Comparison of ENCODE assay signal across 7 mouse cellular contexts in the genomic region with DNA sequence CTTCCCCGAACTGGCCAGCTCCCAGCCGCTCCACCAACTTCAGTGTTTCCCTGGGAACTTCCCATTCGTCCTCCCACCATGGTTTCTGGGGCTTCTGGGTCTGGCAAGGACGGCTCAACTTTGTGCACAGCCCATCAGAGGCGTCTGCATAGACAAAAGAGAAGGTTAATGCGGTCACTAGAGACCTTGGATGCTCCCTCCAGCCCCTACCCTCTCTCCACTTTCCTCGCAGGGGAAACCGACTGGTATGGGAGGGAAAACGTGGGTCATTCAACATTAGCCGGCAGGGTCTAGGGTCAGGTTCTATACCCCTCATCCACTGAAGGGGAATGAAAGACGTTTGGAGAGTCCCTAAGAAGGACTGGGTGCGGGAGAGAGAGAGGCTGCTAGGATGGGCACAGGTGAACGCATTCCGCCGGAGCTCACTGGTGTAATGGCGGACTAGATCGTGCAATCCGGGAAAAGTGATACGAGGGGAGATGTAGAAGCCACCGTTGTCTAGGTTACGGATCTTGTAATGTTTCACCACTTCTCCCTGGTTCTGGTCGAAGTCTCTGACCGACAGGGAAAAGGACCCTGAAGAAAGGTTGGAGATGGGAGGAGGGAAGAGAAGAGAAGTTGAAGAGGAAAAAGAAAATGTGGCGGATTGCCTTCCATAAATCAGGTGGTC. TPM values are rescaled to one million over a fixed set of nuclear protein-coding genes. Genes with fewer than 3 reads are reported as not detected.
DNase-seq lines count a peak whose midpoint lies in the region; ATAC-seq and TF ChIP-seq lines count a peak whose summit lies in the region.

No protein-coding gene starts in this region.

- 0 out of 2 replicates have a peak, but pooled peaks have one; percentile 7 for ATAC-seq in erythroblast, adult 5-6 weeks (replicated peaks; ENCODE audit: low FRiP score, poor library complexity, severe bottlenecking)
- peak; percentile 66 for ATAC-seq in intestine, embryonic 16.5 days
- peak; percentile 73 for ATAC-seq in midbrain, embryonic 13.5 days

- H3K4me3 ChIP-seq in left cerebral cortex, adult 2 months, result peak overlapping the region; percentile 57
- H3K4me3 ChIP-seq in bone marrow, adult 2 months (replicated peaks; ENCODE audit: control insufficient read depth, low read depth, low read length), result peak overlapping the region; percentile 77
- H3K4me3 ChIP-seq in intestine, embryonic 16.5 days (ENCODE audit: low read length), result peak overlapping the region; percentile 46
- H3K4me3 ChIP-seq in midbrain, embryonic 13.5 days (replicated peaks), result peak overlapping the region; percentile 51

- no peak for TF ChIP-seq POLR2A in bone marrow, adult 2 months (IDR thresholded peaks at IDR 0.05; ENCODE audit: borderline replicate concordance, control insufficient read depth, low read depth, low read length)

- H3K9me3 ChIP-seq in intestine, embryonic 16.5 days (ENCODE audit: control insufficient read depth, low read length), result no peaks in the 10 kb centered on the region
- no peaks in the 10 kb centered on the region for H3K9me3 ChIP-seq in midbrain, embryonic 13.5 days

- no peaks in the 10 kb centered on the region for H3K36me3 ChIP-seq in intestine, embryonic 16.5 days (ENCODE audit: control insufficient read depth, insufficient read depth, low read length)
- no peaks in the 10 kb centered on the region for H3K36me3 ChIP-seq in midbrain, embryonic 13.5 days

- H3K27me3 ChIP-seq in intestine, embryonic 16.5 days (replicated peaks; ENCODE audit: control insufficient read depth, insufficient read depth, low read length), result no peaks in the 10 kb centered on the region
- H3K27me3 ChIP-seq in midbrain, embryonic 13.5 days, result peaks cover 14% of the 10 kb centered on the region; the same call in 1 of the 2 replicates

- peak overlapping the region; percentile 61 for H3K9ac ChIP-seq in intestine, embryonic 16.5 days (ENCODE audit: low read depth, low read length)
- H3K9ac ChIP-seq in midbrain, embryonic 13.5 days (replicated peaks), result peak overlapping the region; percentile 60

- no peak for TF ChIP-seq CTCF in left cerebral cortex, adult 2 months (IDR thresholded peaks at IDR 0.05)
- no peak for TF ChIP-seq CTCF in bone marrow, adult 2 months (IDR thresholded peaks at IDR 0.05; ENCODE audit: control insufficient read depth, insufficient read depth, low read length)

- intact Hi-C loops in left cerebral cortex, adult 2 months (cut with DNase I), result no loop called here

- H3K4me1 ChIP-seq in bone marrow, adult 2 months (ENCODE audit: control insufficient read depth, insufficient read depth, low read length), result peaks cover 10% of the 10 kb centered on the region
- peaks cover 17% of the 10 kb centered on the region for H3K4me1 ChIP-seq in intestine, embryonic 16.5 days (ENCODE audit: control insufficient read depth, insufficient read depth, low read length)
- peaks cover 13% of the 10 kb centered on the region for H3K4me1 ChIP-seq in midbrain, embryonic 13.5 days (replicated peaks)

- WGBS in bone marrow, adult 2 months, result 3% methylated on average over 24 of the region's 24 CpGs
- 1% methylated on average over 24 of the region's 24 CpGs for WGBS in intestine, embryonic 16.5 days
- WGBS in midbrain, embryonic 13.5 days, result under 1% methylated on average over 24 of the region's 24 CpGs

- no peak for DNase-seq in left cerebral cortex, adult 2 months (ENCODE audit: extremely low spot score in 1 of 2, low spot score in 2 of 2)
- DNase-seq in left cerebral cortex, adult 11 months (ENCODE audit: low spot score), result no peak
- DNase-seq in frontal cortex, postnatal 36 days (ENCODE audit: low spot score in 2 of 2), result no peak

- peak overlapping the region; percentile 89 for H3K4me2 ChIP-seq in intestine, embryonic 16.5 days (ENCODE audit: low read depth, low read length)
- peak overlapping the region; percentile 77 for H3K4me2 ChIP-seq in midbrain, embryonic 13.5 days (replicated peaks)

- peak overlapping the region; percentile 52 for H3K27ac ChIP-seq in left cerebral cortex, adult 2 months
- H3K27ac ChIP-seq in bone marrow, adult 2 months (ENCODE audit: control insufficient read depth, insufficient read depth, low read depth, low read length, poor library complexity), result no peak overlapping the region
- 0 out of 2 replicates have a peak overlapping the region, but pooled peaks have one; percentile 1 for H3K27ac ChIP-seq in intestine, embryonic 16.5 days (ENCODE audit: low read length)
- peak overlapping the region; percentile 64 for H3K27ac ChIP-seq in midbrain, embryonic 13.5 days

RNA-seq across cellular contexts. Expression of gene Hdac1, which starts 13.5 kb away (rescaled TPM):
- total RNA-seq in left cerebral cortex, adult 2 months (2021), result 10 to 100 TPM; 26.5 to 29.5 TPM
- polyA plus RNA-seq in bone marrow, adult 2 months (2011; ENCODE audit: insufficient read depth, insufficient read length, low replicate concordance, missing spikeins), result 78.4 and 100 TPM in 2 replicates
- 41.1 and 45.8 TPM in 2 replicates for total RNA-seq in erythroblast, adult 5-6 weeks (2015; ENCODE audit: low replicate concordance)
- total RNA-seq in erythroblast, adult 5-6 weeks (2017; ENCODE audit: low replicate concordance), result 27.0 and 42.9 TPM in 2 replicates
- 196 and 207 TPM in 2 replicates for polyA plus RNA-seq in intestine, embryonic 16.5 days (2015; fragmentation: Nextera tagmentation; extraction: Ambion mirVana)
- polyA plus RNA-seq in midbrain, embryonic 13.5 days (2015; fragmentation: Nextera tagmentation; extraction: Ambion mirVana), result 138 TPM in 2 replicates

RNA-seq across cellular contexts. Expression of gene Lck, which starts 17.4 kb away (rescaled TPM):
- 1 to 10 TPM; 2.2 to 2.4 TPM for total RNA-seq in left cerebral cortex, adult 2 months (2021)
- 10.2 and 17.8 TPM in 2 replicates for polyA plus RNA-seq in bone marrow, adult 2 months (2011; ENCODE audit: insufficient read depth, insufficient read length, low replicate concordance, missing spikeins)
- 2.9 TPM in 1 of 2 replicates, not detected in the other for total RNA-seq in erythroblast, adult 5-6 weeks (2015; ENCODE audit: low replicate concordance)
- total RNA-seq in erythroblast, adult 5-6 weeks (2017; ENCODE audit: low replicate concordance), result 4.3 and 6.1 TPM in 2 replicates
- polyA plus RNA-seq in intestine, embryonic 16.5 days (2015; fragmentation: Nextera tagmentation; extraction: Ambion mirVana), result 6.1 and 7.9 TPM in 2 replicates
- 5.9 and 7.1 TPM in 2 replicates for polyA plus RNA-seq in midbrain, embryonic 13.5 days (2015; fragmentation: Nextera tagmentation; extraction: Ambion mirVana)

RNA-seq across cellular contexts. Expression of gene Fam167b, which starts 22.4 kb away (rescaled TPM):
- under 1 TPM; 0.40 to 0.77 TPM for total RNA-seq in left cerebral cortex, adult 2 months (2021)
- 9.0 TPM in 2 replicates for polyA plus RNA-seq in bone marrow, adult 2 months (2011; ENCODE audit: insufficient read depth, insufficient read length, low replicate concordance, missing spikeins)
- not detected in 2 replicates for total RNA-seq in erythroblast, adult 5-6 weeks (2015; ENCODE audit: low replicate concordance)
- total RNA-seq in erythroblast, adult 5-6 weeks (2017; ENCODE audit: low replicate concordance), result not detected in 2 replicates
- polyA plus RNA-seq in intestine, embryonic 16.5 days (2015; fragmentation: Nextera tagmentation; extraction: Ambion mirVana), result 2.3 and 2.4 TPM in 2 replicates
- polyA plus RNA-seq in midbrain, embryonic 13.5 days (2015; fragmentation: Nextera tagmentation; extraction: Ambion mirVana), result 0.22 and 0.35 TPM in 2 replicates

RNA-seq across cellular contexts. Expression of gene Marcksl1, which starts 42.6 kb away (rescaled TPM):
- 100 to 1,000 TPM in 1 of 2 experiments, 10 to 100 TPM in 1; 96.0 to 102 TPM for total RNA-seq in left cerebral cortex, adult 2 months (2021)
- polyA plus RNA-seq in bone marrow, adult 2 months (2011; ENCODE audit: insufficient read depth, insufficient read length, low replicate concordance, missing spikeins), result 14.6 and 53.8 TPM in 2 replicates
- 12.5 and 23.4 TPM in 2 replicates for total RNA-seq in erythroblast, adult 5-6 weeks (2015; ENCODE audit: low replicate concordance)
- total RNA-seq in erythroblast, adult 5-6 weeks (2017; ENCODE audit: low replicate concordance), result 7.4 and 13.1 TPM in 2 replicates
- 289 and 312 TPM in 2 replicates for polyA plus RNA-seq in intestine, embryonic 16.5 days (2015; fragmentation: Nextera tagmentation; extraction: Ambion mirVana)
- 1,749 and 1,885 TPM in 2 replicates for polyA plus RNA-seq in midbrain, embryonic 13.5 days (2015; fragmentation: Nextera tagmentation; extraction: Ambion mirVana)

RNA-seq across cellular contexts. Expression of gene Eif3i, which starts 44.5 kb away (rescaled TPM):
- 100 to 1,000 TPM; 124 to 129 TPM for total RNA-seq in left cerebral cortex, adult 2 months (2021)
- 105 and 123 TPM in 2 replicates for polyA plus RNA-seq in bone marrow, adult 2 months (2011; ENCODE audit: insufficient read depth, insufficient read length, low replicate concordance, missing spikeins)
- 92.8 and 113 TPM in 2 replicates for total RNA-seq in erythroblast, adult 5-6 weeks (2015; ENCODE audit: low replicate concordance)
- 50.9 and 56.7 TPM in 2 replicates for total RNA-seq in erythroblast, adult 5-6 weeks (2017; ENCODE audit: low replicate concordance)
- polyA plus RNA-seq in intestine, embryonic 16.5 days (2015; fragmentation: Nextera tagmentation; extraction: Ambion mirVana), result 255 and 274 TPM in 2 replicates
- polyA plus RNA-seq in midbrain, embryonic 13.5 days (2015; fragmentation: Nextera tagmentation; extraction: Ambion mirVana), result 210 and 220 TPM in 2 replicates

Comparison
In these comparisons a context has a peak if more than half of its experiments do, and no peak if none do; other contexts are left out.
1. ATAC-seq: peak in every context shown above with its lines; median percentile 73 in midbrain, embryonic 13.5 days; 66 in intestine, embryonic 16.5 days; 7 in erythroblast, adult 5-6 weeks.